In genomic region chr2:170060066-170060465, GRCm38 (mm10) we compare ENCODE assay signal across 8 mouse cellular contexts.
DNase-seq lines count a peak whose midpoint lies in the region; ATAC-seq and TF ChIP-seq lines count a peak whose summit lies in the region.

No protein-coding gene starts in this region.

- H3K27me3 ChIP-seq in forebrain, embryonic 10.5 days (ENCODE audit: poor library complexity, severe bottlenecking): no peaks in the 10 kb centered on the region
- H3K27me3 ChIP-seq in forebrain, embryonic 14.5 days (replicated peaks; ENCODE audit: control insufficient read depth, insufficient read depth, low read length): no peaks in the 10 kb centered on the region
- H3K27me3 ChIP-seq in midbrain, postnatal 0 days (ENCODE audit: insufficient read depth, low read length): no peaks in the 10 kb centered on the region
- H3K27me3 ChIP-seq in midbrain, embryonic 14.5 days (ENCODE audit: control insufficient read depth, insufficient read depth, low read length): no peaks in the 10 kb centered on the region
- H3K27me3 ChIP-seq in splenic B cell, adult 2 months (ENCODE audit: control insufficient read depth, insufficient read depth, low read length, poor library complexity, severe bottlenecking): no peaks in the 10 kb centered on the region

- H3K9me3 ChIP-seq in forebrain, embryonic 10.5 days: no peaks in the 10 kb centered on the region
- H3K9me3 ChIP-seq in forebrain, embryonic 14.5 days (replicated peaks; ENCODE audit: control insufficient read depth, low read length): no peaks in the 10 kb centered on the region
- no peaks in the 10 kb centered on the region for H3K9me3 ChIP-seq in midbrain, postnatal 0 days (ENCODE audit: low read length)
- H3K9me3 ChIP-seq in midbrain, embryonic 14.5 days (ENCODE audit: control insufficient read depth, low read length): no peaks in the 10 kb centered on the region

- peak; percentile 46 for DNase-seq in forebrain, embryonic 10.5 days (ENCODE audit: extremely low spot score, low spot score)
- no peak for DNase-seq in forebrain, embryonic 14.5 days (ENCODE audit: low spot score)
- no peak for DNase-seq in midbrain, postnatal 0 days (ENCODE audit: low spot score)
- no peak for DNase-seq in midbrain, embryonic 14.5 days
- peak; percentile 59 for DNase-seq in splenic B cell, adult 2 months (ENCODE audit: low read depth, low spot score)
- no peak for DNase-seq in frontal cortex, adult 2 months (ENCODE audit: extremely low spot score in 1 of 2, low spot score in 1 of 2)

- ATAC-seq in forebrain, embryonic 14.5 days: no peak
- no peak for ATAC-seq in midbrain, postnatal 0 days (ENCODE audit: low FRiP score)
- no peak for ATAC-seq in midbrain, embryonic 14.5 days (ENCODE audit: low FRiP score, low TSS enrichment)
- ATAC-seq in granulocyte monocyte progenitor cell, adult 5-6 weeks (replicated peaks; ENCODE audit: poor library complexity, severe bottlenecking): 0 out of 2 replicates have a peak, but pooled peaks have one; percentile 38
- ATAC-seq in inflammation-experienced regulatory T-cells, adult 6 months: no peak

- H3K9ac ChIP-seq in forebrain, embryonic 14.5 days (ENCODE audit: low read length): no peak overlapping the region
- H3K9ac ChIP-seq in midbrain, postnatal 0 days (replicated peaks; ENCODE audit: low read length, poor library complexity, severe bottlenecking): no peak overlapping the region
- H3K9ac ChIP-seq in midbrain, embryonic 14.5 days (replicated peaks; ENCODE audit: low read length): no peak overlapping the region

- H3K27ac ChIP-seq in forebrain, embryonic 10.5 days: no peak overlapping the region
- no peak overlapping the region for H3K27ac ChIP-seq in forebrain, embryonic 14.5 days (ENCODE audit: low read depth, low read length)
- no peak overlapping the region for H3K27ac ChIP-seq in midbrain, postnatal 0 days (ENCODE audit: low read depth, low read length)
- H3K27ac ChIP-seq in midbrain, embryonic 14.5 days (replicated peaks; ENCODE audit: low read depth, low read length): no peak overlapping the region

- H3K4me1 ChIP-seq in forebrain, embryonic 10.5 days: no peaks in the 10 kb centered on the region
- no peaks in the 10 kb centered on the region for H3K4me1 ChIP-seq in forebrain, embryonic 14.5 days (ENCODE audit: control insufficient read depth, insufficient read depth, low read length)
- H3K4me1 ChIP-seq in midbrain, postnatal 0 days (ENCODE audit: insufficient read depth, low read length): no peaks in the 10 kb centered on the region
- no peaks in the 10 kb centered on the region for H3K4me1 ChIP-seq in midbrain, embryonic 14.5 days (ENCODE audit: control insufficient read depth, insufficient read depth, low read length)

- peak; percentile 64 for TF ChIP-seq CTCF in midbrain, postnatal 0 days (IDR thresholded peaks at IDR 0.05)

- no peak overlapping the region for H3K4me2 ChIP-seq in forebrain, embryonic 14.5 days (ENCODE audit: low read length)
- no peak overlapping the region for H3K4me2 ChIP-seq in midbrain, postnatal 0 days (ENCODE audit: low read depth, low read length, poor library complexity, severe bottlenecking)
- no peak overlapping the region for H3K4me2 ChIP-seq in midbrain, embryonic 14.5 days (ENCODE audit: low read length)

- H3K36me3 ChIP-seq in forebrain, embryonic 10.5 days (replicated peaks): no peaks in the 10 kb centered on the region
- no peaks in the 10 kb centered on the region for H3K36me3 ChIP-seq in forebrain, embryonic 14.5 days (ENCODE audit: control insufficient read depth, insufficient read depth, low read length)
- no peaks in the 10 kb centered on the region for H3K36me3 ChIP-seq in midbrain, postnatal 0 days (ENCODE audit: insufficient read depth, low read length)
- H3K36me3 ChIP-seq in midbrain, embryonic 14.5 days (ENCODE audit: control insufficient read depth, insufficient read depth, low read length): no peaks in the 10 kb centered on the region
- no peaks in the 10 kb centered on the region for H3K36me3 ChIP-seq in splenic B cell, adult 2 months (ENCODE audit: control insufficient read depth, insufficient read depth, low read length, poor library complexity, severe bottlenecking)

- WGBS in forebrain, embryonic 10.5 days: 65% methylated on average over 4 of the region's 4 CpGs
- 68% methylated on average over 4 of the region's 4 CpGs for WGBS in forebrain, embryonic 14.5 days
- 65% methylated on average over 4 of the region's 4 CpGs for WGBS in midbrain, postnatal 0 days
- WGBS in midbrain, embryonic 14.5 days: 64% methylated on average over 4 of the region's 4 CpGs

- H3K4me3 ChIP-seq in forebrain, embryonic 10.5 days: no peak overlapping the region
- no peak overlapping the region for H3K4me3 ChIP-seq in forebrain, embryonic 14.5 days (ENCODE audit: low read depth, low read length)
- no peak overlapping the region for H3K4me3 ChIP-seq in midbrain, postnatal 0 days (ENCODE audit: low read depth, low read length)
- H3K4me3 ChIP-seq in midbrain, embryonic 14.5 days (replicated peaks; ENCODE audit: low read depth, low read length): no peak overlapping the region

Comparison
In these comparisons a context has a peak if more than half of its experiments do, and no peak if none do; other contexts are left out.
1. DNase-seq: peak in forebrain, embryonic 10.5 days (single experiment) and splenic B cell, adult 2 months (single experiment); none in forebrain, embryonic 14.5 days (single experiment), midbrain, postnatal 0 days (single experiment), midbrain, embryonic 14.5 days (single experiment) and frontal cortex, adult 2 months (0 of 2).